In genomic region chr14:9811847-9812321, GRCm38 (mm10) we compare ENCODE assay signal across 10 mouse cellular contexts.
DNase-seq lines count a peak whose midpoint lies in the region; ATAC-seq lines count a peak whose summit lies in the region.
"Had no signal": no experiment of that assay in that cellular context is flagged by ENCODE, and none has a peak within 500 bp of the region (broad histone marks: within the 10 kb centered on the region; RNA-seq: fewer than 3 reads in every experiment).

No protein-coding gene starts in this region.

- DNase-seq in forebrain, embryonic 11.5 days (ENCODE audit: low spot score), result no peak
- peak; percentile 31 for DNase-seq in left cerebral cortex, postnatal 4 days
- no peak for DNase-seq in left cerebral cortex, postnatal 14 days (ENCODE audit: low spot score in 2 of 2)
- peak; percentile 59 to 71 for DNase-seq in layer of hippocampus, adult 8-10 months (ENCODE audit: low spot score in 2 of 2)
- no peak for DNase-seq in ovary, postnatal 36 days (ENCODE audit: low spot score)
- DNase-seq: cerebellum, adult 9-10 months; lung, postnatal 4 days had no signal

- intact Hi-C loops in left cerebral cortex, postnatal 4 days (cut with DNase I), result no loop called here
- intact Hi-C loops in left cerebral cortex, postnatal 14 days (cut with DNase I), result no loop called here

- H3K4me2 ChIP-seq in forebrain, embryonic 12.5 days, result no peak overlapping the region
- H3K4me2 ChIP-seq in forebrain, embryonic 11.5 days (ENCODE audit: low read depth, low read length, severe bottlenecking), result no peak overlapping the region
- H3K4me2 ChIP-seq in neural tube, embryonic 13.5 days, result peak overlapping the region; percentile 42

- no peak overlapping the region for H3K27ac ChIP-seq in forebrain, embryonic 12.5 days
- no peak overlapping the region for H3K27ac ChIP-seq in forebrain, embryonic 11.5 days (ENCODE audit: low read depth, low read length)
- H3K27ac ChIP-seq in neural tube, embryonic 13.5 days (replicated peaks), result no peak overlapping the region; the same call in 1 of the 2 replicates

- no peak overlapping the region for H3K9ac ChIP-seq in forebrain, embryonic 12.5 days
- H3K9ac ChIP-seq in forebrain, embryonic 11.5 days (ENCODE audit: low read length), result no peak overlapping the region
- peak overlapping the region; percentile 18; the same call in 1 of the 2 replicates for H3K9ac ChIP-seq in neural tube, embryonic 13.5 days

- ATAC-seq in forebrain, embryonic 12.5 days (ENCODE audit: low FRiP score), result peak; percentile 20; the same call in 1 of the 2 replicates
- no peak for ATAC-seq in forebrain, embryonic 11.5 days (replicated peaks; ENCODE audit: low FRiP score)
- ATAC-seq in neural tube, embryonic 13.5 days (ENCODE audit: low read depth), result peak; percentile 82
- no peak for ATAC-seq in monocyte, adult 5-6 weeks (replicated peaks; ENCODE audit: insufficient number of reproducible peaks, low FRiP score, low TSS enrichment, poor library complexity, severe bottlenecking)

- H3K27me3 ChIP-seq in forebrain, embryonic 12.5 days, result no peaks in the 10 kb centered on the region
- H3K27me3 ChIP-seq in forebrain, embryonic 11.5 days (ENCODE audit: control insufficient read depth, insufficient read depth, low read length), result no peaks in the 10 kb centered on the region
- H3K27me3 ChIP-seq in neural tube, embryonic 13.5 days, result no peaks in the 10 kb centered on the region

- H3K4me1 ChIP-seq in forebrain, embryonic 12.5 days, result no peaks in the 10 kb centered on the region
- H3K4me1 ChIP-seq in forebrain, embryonic 11.5 days (replicated peaks; ENCODE audit: control insufficient read depth, insufficient read depth, low read length), result no peaks in the 10 kb centered on the region
- H3K4me1 ChIP-seq in neural tube, embryonic 13.5 days (replicated peaks), result peaks cover 18% of the 10 kb centered on the region

- no peaks in the 10 kb centered on the region for H3K9me3 ChIP-seq in forebrain, embryonic 12.5 days
- H3K9me3 ChIP-seq in forebrain, embryonic 11.5 days (ENCODE audit: control insufficient read depth, low read length), result no peaks in the 10 kb centered on the region
- H3K9me3 ChIP-seq in neural tube, embryonic 13.5 days, result no peaks in the 10 kb centered on the region

- no peaks in the 10 kb centered on the region for H3K36me3 ChIP-seq in forebrain, embryonic 12.5 days (replicated peaks)
- no peaks in the 10 kb centered on the region for H3K36me3 ChIP-seq in forebrain, embryonic 11.5 days (ENCODE audit: control insufficient read depth, insufficient read depth, low read length)
- H3K36me3 ChIP-seq in neural tube, embryonic 13.5 days, result no peaks in the 10 kb centered on the region

- 64% methylated on average over 9 of the region's 9 CpGs for WGBS in forebrain, embryonic 12.5 days
- WGBS in forebrain, embryonic 11.5 days, result 74% methylated on average over 9 of the region's 9 CpGs
- WGBS in neural tube, embryonic 13.5 days, result 26% methylated on average over 9 of the region's 9 CpGs

- no peak overlapping the region for H3K4me3 ChIP-seq in forebrain, embryonic 12.5 days (replicated peaks)
- no peak overlapping the region for H3K4me3 ChIP-seq in forebrain, embryonic 11.5 days (ENCODE audit: low read depth, low read length)
- H3K4me3 ChIP-seq in neural tube, embryonic 13.5 days, result no peak overlapping the region; the same call in 1 of the 2 replicates

Comparison
In these comparisons a context has a peak if more than half of its experiments do, and no peak if none do; other contexts are left out.
1. ATAC-seq: peak in forebrain, embryonic 12.5 days (single experiment) and neural tube, embryonic 13.5 days (single experiment); none in forebrain, embryonic 11.5 days (single experiment) and monocyte, adult 5-6 weeks (single experiment).
2. DNase-seq: peak in left cerebral cortex, postnatal 4 days (single experiment) and layer of hippocampus, adult 8-10 months (2 of 2); none in forebrain, embryonic 11.5 days (single experiment), left cerebral cortex, postnatal 14 days (0 of 2) and ovary, postnatal 36 days (single experiment).